Mouse (Mus musculus): Measurements from ENCODE around the gene Nhlrc1. TPM values are rescaled to one million over a fixed set of nuclear protein-coding genes. Genes with fewer than 3 reads are reported as not detected.

Nhlrc1 gene
- total RNA-seq (2021), result 1 to 10 TPM; 2.8 to 3.8 TPM
- long read RNA-seq, experiment 1, partial matches to known transcripts, result 0 of 3 reads
- long read RNA-seq, experiment 1, other reads (novel, unspliced or antisense), result 0 of 3 reads
- long read RNA-seq, experiment 2, transcript Nhlrc1-201 (1 exons, 2,294 nt), result major isoform, 5 of 5 reads
- long read RNA-seq, experiment 2, partial matches to known transcripts, result 0 of 5 reads
- long read RNA-seq, experiment 2, other reads (novel, unspliced or antisense), result 0 of 5 reads

DNA sequence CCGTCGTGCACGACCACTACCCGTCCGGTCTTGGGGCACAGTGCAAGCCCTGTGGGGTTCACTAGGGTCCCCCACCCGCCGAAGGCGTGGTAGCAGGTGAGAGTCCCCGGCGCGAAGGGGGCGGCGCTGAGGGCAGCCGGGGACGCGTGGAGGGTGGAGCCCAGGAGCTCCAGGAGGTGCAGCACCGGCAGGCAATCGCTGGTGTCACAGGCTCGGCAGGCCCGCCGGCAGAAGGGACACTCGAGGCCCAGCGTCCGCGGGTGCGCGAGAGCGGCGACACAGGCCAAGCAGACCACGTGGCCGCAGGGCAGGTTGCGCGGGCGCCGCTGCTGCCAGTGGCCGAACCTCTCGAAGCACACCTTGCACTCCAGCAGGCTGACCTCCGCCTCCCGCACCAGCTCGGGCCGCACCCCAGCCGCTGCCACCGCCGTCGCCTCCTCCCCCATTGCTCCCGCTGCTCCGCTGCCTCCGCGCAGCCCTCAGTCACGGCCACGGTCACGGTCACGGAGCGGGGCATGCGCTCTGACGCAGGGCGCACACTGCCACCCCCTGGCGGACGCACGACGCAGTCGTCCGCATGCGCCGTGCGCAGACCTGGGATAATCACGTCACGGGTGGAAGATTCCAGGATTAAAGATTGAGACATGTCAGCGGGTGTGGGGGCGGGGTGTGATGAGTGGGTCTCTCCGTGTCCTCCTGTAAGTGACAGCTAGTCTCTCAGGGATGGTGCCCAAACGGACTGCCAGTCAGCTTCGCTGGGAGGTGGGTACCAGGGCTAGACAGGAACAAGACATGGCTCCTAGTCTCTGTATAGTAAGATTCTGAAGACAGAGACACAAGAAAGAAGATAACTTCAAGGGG, at the start of gene Nhlrc1:
Gene Nhlrc1 (minus strand): TSS at position 517 of the 861 bp plus-strand sequence.
- intact Hi-C loops (cut with DNase I; ENCODE audit: low total_unique reads), result no loop called here
- DNase-seq, result peak; percentile 75

DNA sequence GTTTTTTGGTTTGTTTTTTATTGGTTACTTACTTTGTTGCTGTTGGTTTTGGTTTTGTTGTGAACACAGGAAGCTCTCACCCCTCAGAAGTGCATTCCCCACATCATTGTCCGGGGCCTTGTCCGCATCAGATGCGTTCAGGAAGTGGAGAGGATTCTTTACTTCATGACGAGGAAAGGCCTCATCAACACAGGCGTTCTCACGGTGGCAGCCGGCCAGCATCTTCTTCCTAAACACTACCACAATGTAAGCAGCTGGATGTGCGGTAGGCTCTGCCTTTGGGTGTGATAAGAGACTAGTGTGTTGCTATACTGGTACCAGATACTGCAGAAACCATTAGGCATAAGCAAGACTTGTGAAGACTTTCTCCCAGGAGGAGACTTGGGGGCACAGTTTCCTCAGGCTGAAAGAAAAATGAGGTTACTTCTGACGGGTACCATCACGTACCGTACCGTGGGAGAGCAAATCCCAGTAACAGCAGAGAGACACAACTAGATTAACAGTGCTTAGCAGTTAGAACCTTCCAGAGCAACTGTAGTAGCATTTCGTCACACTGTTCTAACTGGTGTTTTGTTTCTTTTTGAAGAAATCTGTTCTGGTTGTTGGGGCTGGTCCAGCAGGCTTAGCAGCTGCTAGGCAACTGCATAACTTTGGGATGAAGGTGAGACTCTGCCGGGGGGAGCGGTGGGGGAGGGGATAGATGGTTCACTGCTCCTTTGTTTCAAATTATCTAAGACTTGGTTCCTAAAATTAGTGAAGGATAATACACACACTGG, 49.5 kb upstream of the Nhlrc1 start:
- intact Hi-C loops (cut with DNase I; ENCODE audit: low total_unique reads), result no loop called here
- DNase-seq, result no peak

DNA sequence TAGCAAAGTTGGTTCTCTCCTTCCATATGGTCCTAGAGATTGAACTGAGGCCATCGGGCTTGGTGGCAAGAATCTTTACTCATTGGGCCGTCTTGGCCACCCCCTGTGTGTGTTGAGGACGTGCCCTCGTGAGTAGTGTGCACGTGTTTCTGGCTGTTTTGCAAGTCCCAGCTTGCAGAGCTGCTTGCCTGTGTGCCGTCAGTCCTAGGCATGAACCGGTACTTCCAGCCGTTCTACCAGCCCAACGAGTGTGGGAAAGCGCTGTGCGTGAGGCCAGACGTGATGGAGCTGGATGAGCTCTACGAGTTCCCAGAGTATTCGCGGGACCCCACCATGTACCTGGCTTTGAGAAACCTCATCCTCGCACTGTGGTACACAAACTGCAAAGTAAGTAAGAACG, 48.1 kb upstream of the Nhlrc1 start:
- DNase-seq, result no peak
- intact Hi-C loops (cut with DNase I; ENCODE audit: low total_unique reads), result no loop called here

DNA sequence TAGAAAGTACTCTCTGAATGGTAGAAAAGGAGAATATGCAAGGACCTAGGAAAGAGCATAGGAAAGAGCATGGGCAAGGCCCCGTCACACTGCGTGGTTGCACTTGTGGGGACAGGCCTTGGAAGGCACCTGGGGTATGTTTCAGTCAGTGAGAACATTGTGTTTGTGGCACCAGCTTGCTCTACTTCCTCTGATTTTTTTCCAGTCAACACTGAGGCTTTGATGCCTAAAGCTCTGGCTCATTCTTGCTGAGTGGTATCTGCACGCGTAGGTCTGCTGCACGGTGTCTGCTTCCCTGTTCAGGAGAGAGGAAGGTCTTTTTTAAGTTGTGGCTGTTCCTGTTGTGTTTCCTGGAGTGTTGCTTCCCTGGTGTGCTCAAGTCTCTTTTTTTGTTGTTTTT, 42.1 kb upstream of the Nhlrc1 start:
- DNase-seq, result no peak
- intact Hi-C loops (cut with DNase I; ENCODE audit: low total_unique reads), result no loop called here

DNA sequence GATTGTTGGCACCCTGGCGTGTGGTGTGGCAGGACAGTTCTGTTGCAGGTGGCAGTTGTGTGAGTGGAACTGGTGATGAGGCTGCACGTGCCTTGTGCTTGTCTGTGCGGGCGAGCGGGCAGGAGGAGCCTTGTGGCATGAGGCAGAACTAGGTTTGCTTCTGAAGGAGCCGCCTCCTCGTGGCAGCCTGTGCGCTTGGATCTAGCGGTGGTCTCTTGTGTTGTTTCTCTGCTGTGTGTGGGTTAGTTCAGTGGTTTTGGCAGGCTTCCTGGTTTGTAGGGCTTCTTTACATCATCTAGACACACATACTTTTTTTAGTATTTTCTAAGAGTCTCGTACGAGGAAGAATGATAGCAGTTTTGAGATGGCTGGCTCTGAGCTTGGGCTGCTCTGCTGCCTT, 41.5 kb upstream of the Nhlrc1 start:
- no peak for DNase-seq
- intact Hi-C loops (cut with DNase I; ENCODE audit: low total_unique reads), result no loop called here

DNA sequence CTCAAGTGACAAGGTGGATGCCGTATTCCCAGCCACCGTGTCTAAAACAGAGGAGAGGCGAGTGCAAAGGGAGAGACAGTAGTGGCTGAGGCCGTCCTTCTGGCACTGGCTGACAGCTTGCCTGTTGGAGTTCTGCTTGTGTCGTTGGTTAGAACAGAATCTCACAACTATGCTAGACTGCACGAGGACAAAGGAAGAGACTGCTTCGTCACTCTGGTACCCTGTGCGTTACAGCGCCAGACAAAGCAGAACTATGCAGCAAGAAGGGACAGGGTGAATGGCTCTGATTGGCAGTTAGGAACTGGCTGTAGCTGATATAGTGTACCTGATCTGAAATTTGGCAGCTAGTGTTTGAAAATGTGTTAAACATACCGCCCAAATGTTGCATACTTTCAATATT, 39.3 kb upstream of the Nhlrc1 start:
- intact Hi-C loops (cut with DNase I; ENCODE audit: low total_unique reads), result no loop called here
- no peak for DNase-seq

DNA sequence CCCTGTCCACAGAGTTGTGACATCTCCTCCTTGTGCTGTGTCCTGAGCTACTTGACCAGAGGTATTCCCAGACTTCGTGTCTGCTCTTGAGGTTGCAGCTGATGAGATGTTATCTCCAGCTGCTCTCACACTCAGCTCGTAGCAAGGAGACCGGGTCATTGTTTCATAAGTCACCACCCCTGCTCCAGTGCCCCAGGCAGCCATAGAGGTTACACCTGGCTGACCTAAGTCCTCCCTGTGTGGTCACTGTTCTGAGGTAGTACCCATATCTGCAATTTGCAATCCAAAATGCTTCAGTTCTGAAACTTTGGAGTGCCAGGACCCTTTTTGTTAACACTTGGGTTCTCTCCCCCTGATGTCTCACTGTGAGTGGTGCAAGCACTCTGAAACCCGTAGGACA, 35.4 kb upstream of the Nhlrc1 start:
- intact Hi-C loops (cut with DNase I; ENCODE audit: low total_unique reads), result no loop called here
- no peak for DNase-seq

DNA sequence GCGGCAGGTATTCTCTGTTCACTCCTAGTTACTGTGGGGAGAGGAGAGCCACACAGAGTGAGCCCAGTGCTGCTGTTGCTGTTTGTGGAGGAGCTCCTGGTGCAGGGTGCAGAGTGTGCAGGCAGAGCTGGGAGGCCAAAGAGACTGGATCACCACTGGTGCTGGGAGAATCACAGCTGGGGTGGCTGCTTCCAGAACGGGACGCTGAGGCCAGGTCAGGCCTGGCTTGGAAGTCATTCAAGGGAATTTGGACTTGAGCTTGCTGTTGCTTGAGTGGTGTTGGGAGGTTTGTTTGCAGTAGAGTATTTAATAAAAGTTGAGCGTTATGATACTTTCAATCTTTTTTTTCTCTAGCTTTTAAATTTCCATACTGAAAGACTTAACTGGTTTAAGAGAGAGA, 33.3 kb upstream of the Nhlrc1 start:
- intact Hi-C loops (cut with DNase I; ENCODE audit: low total_unique reads), result no loop called here
- DNase-seq, result peak; percentile 43

DNA sequence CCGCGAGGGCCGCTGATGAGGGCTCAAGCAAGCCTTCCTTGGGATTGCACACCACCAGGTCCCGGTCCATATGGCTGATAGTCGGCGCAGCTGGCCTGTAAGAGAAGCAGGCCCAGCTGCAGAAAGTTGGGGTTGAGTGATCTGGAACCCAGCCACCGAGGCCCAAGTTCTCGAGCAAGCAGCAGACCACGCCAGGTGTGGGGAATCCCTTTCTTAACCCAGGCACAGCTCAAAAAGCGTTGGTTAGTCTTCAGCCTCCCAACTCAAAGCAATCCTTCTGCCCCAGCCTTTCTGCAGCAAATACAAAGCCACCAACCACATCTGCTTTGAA, 29.9 kb upstream of the Nhlrc1 start, which contains the start of gene Tpmt:
Gene Tpmt (minus strand): TSS at position 121 of the 331 bp plus-strand sequence.
- DNase-seq, result peak; percentile 24
- intact Hi-C loops (cut with DNase I; ENCODE audit: low total_unique reads), result no loop called here

DNA sequence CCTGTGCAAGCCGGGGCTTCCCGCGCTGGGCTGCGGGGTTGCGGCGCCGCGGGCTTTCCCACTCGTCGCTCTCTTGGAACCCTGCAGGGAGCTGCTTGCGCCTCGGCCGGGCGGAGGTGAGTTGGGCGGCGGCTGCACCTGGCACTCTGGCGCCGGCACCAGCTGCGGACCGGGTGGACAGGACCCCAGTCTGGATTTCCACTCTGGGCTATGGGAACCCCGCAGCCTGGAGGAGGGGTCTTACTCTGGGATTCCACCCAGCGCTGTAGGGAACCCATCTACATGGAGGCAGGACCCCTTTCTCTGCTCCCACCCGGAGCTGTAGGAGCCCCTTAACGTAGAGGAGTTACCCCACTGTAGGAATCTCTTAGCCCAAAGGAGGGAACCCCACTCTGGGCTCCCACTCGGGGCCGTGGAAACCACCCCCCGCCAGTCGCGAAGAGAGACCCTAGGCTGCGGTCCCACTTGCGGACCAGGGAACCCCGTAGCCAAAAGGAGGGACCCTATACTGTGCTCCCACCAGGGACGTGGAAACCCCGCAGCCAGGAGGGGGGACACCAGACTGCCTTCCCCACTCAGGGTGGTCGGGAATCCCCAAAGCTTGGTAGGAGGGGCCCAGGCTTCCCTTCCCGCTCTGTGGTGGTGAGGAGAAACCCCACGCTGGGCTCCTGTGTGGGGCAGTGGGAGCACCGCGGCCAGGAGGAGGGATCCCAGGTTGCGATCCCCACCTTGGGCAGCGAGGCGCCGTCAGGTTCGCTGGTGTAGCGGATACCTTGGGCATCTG, 29.4 kb upstream of the Nhlrc1 start:
- intact Hi-C loops (cut with DNase I; ENCODE audit: low total_unique reads), result no loop called here
- DNase-seq, result peak; percentile 10

DNA sequence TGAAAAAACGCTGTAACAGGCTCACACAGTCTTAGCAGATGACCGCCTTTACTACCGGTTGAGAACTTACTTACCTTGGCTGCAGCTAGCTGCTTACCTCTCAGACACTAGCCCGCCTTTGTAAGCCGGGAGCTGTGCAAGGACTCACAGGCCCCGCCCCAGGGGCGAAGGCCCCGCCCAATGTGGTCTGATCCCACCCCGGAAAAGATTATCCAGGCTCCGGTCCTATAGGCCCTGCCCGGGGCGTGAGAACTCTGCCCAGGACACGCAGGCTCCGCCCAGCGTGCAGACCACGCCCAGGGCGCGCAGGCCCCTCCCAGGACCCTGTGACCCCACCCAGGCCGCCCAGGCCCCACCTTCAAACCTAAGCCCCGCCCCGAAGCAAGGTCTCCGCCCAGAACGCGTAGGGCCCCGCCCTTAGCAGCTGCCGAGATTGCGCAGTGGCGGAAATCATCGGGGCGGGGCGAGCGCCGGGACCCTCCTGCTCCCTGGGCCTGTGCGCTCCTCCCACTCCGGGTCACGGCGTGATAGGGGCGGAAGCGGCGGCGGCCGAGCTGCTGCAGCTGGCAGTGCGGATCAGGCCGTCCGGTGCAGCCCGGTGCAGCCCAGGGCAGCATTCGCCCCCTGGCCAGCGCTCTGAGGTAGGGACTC, 28.5 kb upstream of the Nhlrc1 start, which contains the start of gene Kdm1b:
Gene Kdm1b (plus strand): TSS at position 470 of the 651 bp plus-strand sequence.
- intact Hi-C loops (cut with DNase I; ENCODE audit: low total_unique reads), result no loop called here
- DNase-seq, result peak; percentile 99

DNA sequence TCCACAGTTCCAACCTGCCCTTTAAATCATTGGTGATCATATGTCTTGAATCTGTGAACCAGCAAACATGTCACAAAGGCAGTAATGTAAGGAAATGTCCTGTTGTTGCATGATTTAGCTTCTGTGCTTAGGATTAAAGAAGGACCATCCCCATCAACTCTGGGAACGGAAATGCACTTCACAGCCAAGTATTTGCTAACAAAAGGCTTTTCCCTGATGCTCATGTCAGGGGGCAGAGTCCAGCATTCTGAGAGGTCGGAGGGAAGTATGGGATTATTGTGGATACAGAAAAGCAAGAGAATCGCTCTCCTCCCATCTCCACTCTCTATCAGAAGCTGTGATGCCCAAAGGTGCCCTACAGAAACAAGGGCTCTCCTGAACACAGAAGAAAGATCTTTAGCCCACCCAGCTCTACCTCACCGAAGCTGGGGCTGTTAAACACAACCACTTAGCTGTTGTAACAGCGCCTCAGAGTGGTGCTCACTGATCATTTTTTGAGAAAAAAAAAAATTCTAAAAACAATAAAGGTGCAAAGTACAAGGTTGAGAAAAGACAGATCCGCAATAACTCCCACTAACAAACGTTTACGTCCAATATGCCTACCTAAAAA, 27.5 kb upstream of the Nhlrc1 start:
- intact Hi-C loops (cut with DNase I; ENCODE audit: low total_unique reads), result no loop called here
- no peak for DNase-seq

DNA sequence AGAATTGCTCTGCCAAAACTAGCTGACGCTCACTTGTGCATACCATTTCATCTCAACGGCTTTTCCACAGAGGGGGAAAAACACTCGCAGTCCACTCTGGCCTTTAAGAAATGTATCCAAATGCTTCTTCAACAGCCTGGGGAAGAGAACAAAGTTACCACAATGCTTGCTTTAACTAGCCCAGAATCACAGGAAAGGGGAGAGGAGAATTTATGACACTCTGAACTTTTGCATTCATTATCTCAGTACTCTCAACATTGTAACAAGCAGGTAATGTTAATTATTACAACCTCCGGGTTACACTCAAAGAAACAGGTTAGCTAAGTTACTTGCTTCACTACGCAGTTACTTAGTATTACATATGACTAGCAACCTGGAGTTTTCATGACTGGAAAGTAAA, 25.4 kb upstream of the Nhlrc1 start:
- intact Hi-C loops (cut with DNase I; ENCODE audit: low total_unique reads), result no loop called here

DNA sequence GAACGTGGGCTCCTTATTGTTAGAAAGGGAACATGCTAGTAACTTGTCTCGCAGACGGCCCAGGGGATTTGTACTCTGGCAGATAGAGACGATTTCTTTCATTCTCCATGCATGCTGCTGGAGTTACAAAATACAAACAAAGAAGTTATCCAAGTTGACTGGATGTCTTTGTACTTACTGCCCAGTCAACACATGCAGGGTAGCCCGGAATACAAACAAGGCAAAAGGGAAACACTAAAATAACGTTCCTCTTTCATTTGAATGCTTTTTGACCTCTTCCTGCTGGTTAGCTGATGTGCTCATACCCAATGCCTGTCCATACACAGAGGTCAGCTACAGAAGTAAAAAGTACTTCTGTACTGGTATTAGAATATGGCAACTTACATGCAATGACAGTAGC, 23.3 kb upstream of the Nhlrc1 start:
- intact Hi-C loops (cut with DNase I; ENCODE audit: low total_unique reads), result no loop called here

More for the DNA sequence above, 25.4 kb upstream of the Nhlrc1 start:
- DNase-seq, result no peak

DNA sequence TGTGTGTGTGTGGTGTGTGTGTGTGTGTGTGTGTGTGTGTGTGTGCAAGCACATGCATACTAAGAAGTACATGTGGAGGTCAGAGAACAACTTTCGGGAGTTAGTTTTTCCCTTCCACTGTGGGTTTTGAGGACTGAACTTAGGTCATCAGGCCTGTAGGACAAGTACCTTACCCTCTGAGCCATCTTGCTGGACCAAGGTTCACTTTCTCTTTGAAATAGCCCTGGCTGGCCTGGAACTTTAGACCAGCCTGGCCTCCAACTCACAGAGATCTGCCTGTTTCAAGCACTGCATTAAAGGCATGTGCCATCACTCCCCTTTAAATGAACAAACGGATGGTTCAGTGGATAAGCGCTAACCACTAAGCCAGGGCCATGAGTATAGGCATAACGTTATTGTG, 19.0 kb upstream of the Nhlrc1 start:
- intact Hi-C loops (cut with DNase I; ENCODE audit: low total_unique reads), result no loop called here
- no peak for DNase-seq

More for the DNA sequence above, 23.3 kb upstream of the Nhlrc1 start:
- no peak for DNase-seq

DNA sequence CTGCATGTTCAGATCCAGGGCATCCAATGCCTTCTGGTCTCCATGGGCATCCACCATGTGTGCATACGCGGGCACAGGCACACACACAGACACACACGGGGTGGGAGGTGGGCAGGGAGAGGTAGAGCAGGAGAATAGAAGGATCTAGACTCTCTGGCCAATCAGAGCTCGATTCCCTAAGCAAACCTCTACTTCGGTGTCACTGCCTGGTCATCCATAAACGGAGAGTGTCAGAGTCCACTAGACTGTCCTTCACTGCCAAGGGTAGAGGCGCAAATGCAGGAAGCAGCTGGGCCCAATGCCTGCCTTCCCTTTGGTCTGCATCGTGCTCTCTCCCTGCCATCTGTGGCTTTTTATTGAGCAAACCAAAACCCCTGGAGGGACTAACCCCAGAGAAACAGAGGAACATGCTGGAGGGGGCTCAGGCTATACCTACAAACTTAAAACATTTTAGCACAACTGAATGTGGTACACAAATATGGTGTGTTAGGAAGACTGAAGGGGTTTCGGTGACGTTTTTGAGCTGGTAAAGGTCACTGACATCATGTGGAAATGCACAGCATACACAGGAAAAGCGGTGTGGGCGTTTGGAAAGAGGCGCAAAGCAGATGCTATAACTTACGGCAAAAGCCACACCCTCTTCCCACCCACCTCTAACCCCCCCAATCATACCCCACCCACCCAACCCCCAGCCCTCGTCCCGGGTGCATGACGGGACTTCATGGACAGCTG, 15.9 kb upstream of the Nhlrc1 start:
- no peak for DNase-seq
- intact Hi-C loops (cut with DNase I; ENCODE audit: low total_unique reads), result no loop called here

DNA sequence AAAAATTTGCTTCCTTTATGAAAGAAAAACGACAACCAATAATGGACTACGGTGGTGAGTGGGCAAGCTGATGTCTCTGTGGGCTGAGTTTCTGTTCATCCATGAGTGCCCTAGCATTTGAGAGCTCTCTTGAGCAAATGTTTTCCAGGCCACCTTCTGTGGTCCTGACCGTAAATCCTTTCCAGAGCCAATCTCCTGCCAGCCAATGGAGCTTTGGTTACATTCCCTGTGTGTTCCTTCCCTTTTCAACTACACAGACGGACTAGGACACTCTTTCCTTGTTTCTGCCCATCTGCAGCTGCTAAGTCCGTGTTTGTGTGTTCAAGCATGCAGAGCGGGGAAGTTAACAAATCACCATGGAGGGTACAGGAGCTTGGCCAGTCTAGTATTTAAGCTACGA, 6.1 kb upstream of the Nhlrc1 start:
- intact Hi-C loops (cut with DNase I; ENCODE audit: low total_unique reads), result no loop called here

DNA sequence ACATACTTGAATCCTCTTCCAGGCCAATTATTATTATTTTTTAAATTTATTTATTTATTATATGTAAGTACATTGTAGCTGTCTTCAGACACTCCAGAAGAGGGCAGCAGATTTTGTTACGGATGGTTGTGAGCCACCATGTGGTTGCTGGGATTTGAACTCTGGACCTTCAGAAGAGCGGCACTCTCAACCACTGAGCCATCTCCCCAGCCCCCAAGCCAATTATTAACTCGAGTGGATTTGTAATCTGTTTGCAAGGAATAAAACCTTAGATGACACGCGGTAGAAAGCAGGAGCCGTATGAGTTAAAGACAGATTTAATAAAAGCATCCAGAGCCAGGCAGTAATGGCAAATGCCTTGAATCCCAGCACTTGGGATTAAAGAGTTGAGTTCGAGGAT, 5.1 kb upstream of the Nhlrc1 start:
- intact Hi-C loops (cut with DNase I; ENCODE audit: low total_unique reads), result loop anchor here (2.0 kb wide), 1 partner anchor 183 kb away; no protein-coding TSS in a partner anchor

More for the DNA sequence above, 6.1 kb upstream of the Nhlrc1 start:
- DNase-seq, result no peak

More for the DNA sequence above, 5.1 kb upstream of the Nhlrc1 start:
- DNase-seq, result no peak
